Mouse (Mus musculus) monocyte, adult 5-6 weeks (primary cell): ENCODE measurements at regions not wholly inside any gene's neighbourhood (a gene's known extent, or its start where the extent isn't known, plus 50 kb on each side); places are given as distances from the start of the nearest gene placed in this dataset.

ENCODE experiments used
- ATAC-seq: fragments of 153-309, 156-312 bp; replicated peaks from 2 replicates; pipeline ENCODE4 v1.8.0; 2017; ENCODE audit warnings: mild to moderate bottlenecking; ENCODE audit not compliant: low TSS enrichment, insufficient number of reproducible peaks, severe bottlenecking, poor library complexity, low FRiP score

- ATAC-seq, result no peak
Observed at GRCm38 (mm10) chr16:30820761-30821160, 221.2 kb downstream of the Fam43a start.

DNA sequence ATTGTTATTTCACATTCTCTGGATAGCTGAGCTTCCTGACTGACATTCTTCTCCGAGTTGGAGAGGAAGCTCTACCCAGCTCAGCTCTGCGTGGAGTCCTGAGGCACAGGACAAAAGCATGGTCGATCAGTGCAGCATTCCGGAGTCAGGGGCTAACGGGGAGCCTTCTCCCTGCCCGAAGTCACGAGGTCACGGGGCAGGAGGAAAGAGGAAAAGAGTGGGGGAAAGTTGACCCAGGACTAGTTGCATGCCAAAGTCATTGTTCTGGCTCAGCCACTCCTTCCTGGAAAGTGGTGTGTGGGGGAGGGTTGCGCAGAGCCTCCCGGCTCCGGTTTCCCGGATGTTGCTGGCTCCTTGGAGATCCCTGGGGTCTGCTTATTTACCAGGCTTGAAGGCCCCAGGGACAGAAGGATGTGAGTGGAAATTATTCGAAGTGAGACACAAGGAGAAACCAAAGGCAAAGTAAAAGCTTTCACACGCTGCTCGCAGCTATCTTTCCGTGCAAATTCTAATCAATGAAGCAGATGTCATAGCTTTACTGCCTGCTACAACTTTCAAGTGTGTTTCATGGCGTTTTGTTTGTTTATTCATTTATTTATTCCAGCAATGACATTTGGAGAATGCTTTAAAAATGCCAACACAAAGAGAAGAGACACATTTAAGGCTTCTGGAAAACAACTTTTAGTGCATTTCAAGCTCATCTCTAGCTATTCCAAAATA is 221.8 kb downstream of the Fam43a start:
- no peak for ATAC-seq

DNA sequence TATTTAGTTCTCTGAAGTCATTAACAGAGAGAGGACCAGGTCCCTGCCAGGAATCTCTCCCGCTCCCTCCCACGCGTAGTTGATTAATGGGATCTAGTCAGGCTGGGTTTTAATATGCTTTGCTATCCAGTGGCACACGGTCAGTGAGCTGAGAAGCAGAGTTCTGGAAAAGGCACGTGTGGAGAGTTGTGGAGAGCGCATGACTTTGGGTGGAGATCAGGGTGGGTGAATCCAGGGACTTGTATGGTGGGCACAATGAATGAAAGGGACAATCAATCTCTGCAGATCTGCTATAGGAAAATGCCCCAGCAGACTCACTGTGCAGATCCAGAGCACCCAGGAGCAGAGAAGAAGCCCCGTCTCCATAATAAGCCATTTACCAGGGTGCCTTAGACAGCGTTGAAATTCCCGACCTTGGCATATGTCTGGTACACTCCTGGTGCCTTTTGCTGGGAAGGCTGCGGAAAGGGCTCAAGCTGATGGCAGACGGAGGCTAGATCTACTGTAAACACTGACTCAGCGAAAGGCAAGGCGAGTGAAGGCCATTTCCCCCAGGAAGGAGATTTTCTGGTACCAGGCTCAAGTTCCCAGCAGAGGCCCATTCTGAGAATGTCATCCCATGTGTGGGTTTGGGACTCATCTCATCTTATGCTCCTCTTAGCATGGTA is 222.5 kb downstream of the Fam43a start:
- no peak for ATAC-seq

GRCm38 (mm10) chr16:30826128-30826527 is 226.6 kb downstream of the Fam43a start:
- ATAC-seq, result no peak

- ATAC-seq, result no peak
Observed at GRCm38 (mm10) chr16:30827901-30828608, 228.5 kb downstream of the Fam43a start.

DNA sequence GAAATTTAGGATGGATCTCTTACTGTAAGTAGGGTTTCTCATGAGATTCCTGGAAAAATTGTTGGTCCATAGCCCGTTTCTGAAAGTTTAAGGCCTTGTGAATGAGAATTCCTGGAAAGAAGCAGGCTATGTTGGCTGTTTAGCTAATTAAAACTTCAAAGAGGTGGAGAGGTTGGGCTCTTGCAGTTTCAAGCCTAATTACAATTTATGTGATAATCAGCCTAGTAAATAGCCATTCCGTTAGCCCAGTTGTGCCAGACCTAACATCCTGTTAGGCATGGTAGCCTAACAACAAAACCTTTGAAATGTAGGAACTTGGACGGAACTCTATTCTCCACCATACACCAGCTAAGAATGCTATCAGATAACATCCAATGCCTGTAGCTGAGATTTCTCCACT is 235.0 kb downstream of the Fam43a start:
- no peak for ATAC-seq

DNA sequence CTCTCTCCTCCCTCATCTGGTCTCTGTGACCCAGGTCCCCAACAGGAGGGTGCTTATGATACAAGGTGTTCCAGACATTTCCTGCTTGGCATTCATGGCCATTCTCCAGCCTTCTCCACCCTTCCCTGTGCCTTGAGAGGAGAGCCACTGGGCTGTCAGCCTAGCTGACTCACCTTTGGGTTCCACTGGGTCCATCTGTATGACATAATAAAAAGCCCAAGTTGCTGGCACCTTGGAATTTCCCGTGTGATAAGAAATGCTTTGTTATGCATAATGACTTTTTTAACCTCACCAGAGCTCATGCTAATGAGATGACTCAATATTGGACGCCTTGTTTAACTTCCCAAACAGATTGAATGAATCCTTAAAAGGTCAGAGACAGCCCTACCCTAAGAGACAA is 236.2 kb downstream of the Fam43a start:
- ATAC-seq, result no peak

- no peak for ATAC-seq
Observed at GRCm38 (mm10) chr16:30842831-30843230, 238.4 kb downstream of the Xxylt1 start.

- no peak for ATAC-seq
Observed at GRCm38 (mm10) chr16:30852595-30852994, 228.6 kb downstream of the Xxylt1 start.

DNA sequence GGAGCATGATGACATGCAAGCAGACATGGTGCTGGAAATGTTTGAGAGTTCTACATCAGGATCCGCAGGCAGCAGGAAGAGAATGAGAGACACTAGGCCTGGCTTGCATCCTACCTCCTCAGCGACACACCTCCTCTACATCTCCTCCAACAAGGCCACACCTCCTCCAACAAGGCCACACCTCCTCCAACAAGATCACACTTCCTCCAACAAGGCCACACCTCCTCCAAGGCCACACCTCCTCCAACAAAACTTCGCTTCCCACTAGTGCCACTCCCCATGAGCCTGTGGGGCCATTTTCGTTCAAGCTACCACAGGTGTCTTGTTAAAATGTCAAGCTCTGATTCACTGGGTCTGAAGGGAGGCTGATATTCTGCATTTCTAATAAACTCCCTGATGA is 226.5 kb downstream of the Xxylt1 start:
- ATAC-seq, result no peak

GRCm38 (mm10) chr16:30857656-30858055 is 223.6 kb downstream of the Xxylt1 start:
- no peak for ATAC-seq

GRCm38 (mm10) chr16:30869136-30869909 is 211.9 kb downstream of the Xxylt1 start:
- ATAC-seq, result no peak

GRCm38 (mm10) chr16:30870110-30870509 is 211.1 kb downstream of the Xxylt1 start:
- ATAC-seq, result no peak

- ATAC-seq, result no peak
Observed at GRCm38 (mm10) chr16:30870676-30871075, 210.6 kb downstream of the Xxylt1 start.

- ATAC-seq, result no peak
Observed at GRCm38 (mm10) chr16:30872147-30872546, 209.1 kb downstream of the Xxylt1 start.

GRCm38 (mm10) chr16:30873493-30874211 is 207.6 kb downstream of the Xxylt1 start:
- ATAC-seq, result no peak

DNA sequence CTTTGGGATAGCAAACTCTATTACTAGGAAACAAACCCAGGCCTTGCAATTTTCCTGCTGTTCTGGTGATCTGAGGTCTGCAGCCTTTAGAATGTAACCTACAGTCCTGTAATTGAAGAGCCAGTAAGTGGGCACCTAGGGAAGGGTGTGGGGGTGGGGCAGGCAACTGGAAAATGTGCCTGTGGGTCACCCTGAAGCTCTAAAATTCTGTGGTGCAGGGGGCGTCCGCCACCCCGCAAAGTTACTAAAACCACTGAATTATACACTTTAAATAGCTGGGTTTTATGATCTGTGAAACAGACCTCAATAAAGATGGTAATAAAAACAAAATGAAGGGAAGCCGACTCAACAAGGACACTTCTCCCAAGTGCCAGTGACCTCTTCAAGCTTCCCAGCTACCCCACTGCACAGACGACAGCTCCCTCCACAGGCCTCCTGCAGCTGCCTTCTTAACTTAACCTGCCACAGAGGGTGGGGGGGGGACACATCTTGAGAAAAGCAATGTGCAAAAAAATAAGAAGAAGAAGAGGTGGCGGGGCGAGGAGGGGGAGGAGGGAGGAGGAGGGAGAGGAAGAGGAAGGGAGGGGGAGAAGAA is 205.9 kb downstream of the Xxylt1 start:
- ATAC-seq, result no peak

DNA sequence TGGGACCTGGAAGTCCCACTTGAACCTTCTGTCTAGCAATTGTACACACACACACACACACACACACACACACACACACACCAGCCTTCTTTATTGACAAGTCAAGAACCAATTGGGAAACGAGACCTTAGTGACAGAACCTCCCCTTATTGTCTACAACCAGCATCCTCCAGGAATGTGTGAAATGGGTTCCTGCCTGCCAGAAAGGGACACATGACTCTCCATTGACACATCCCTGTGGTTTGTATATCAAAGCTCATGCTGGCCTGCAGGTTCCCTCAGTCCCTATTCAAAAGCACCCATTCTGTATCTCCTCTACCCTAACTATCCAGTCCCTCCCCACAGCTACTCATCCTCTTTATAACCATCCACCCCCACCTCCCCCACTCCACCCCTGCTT is 202.4 kb downstream of the Xxylt1 start:
- no peak for ATAC-seq
